Mouse (Mus musculus): ENCODE results near the gene Gng8. TPM values are rescaled to one million over a fixed set of nuclear protein-coding genes. Genes with fewer than 3 reads are reported as not detected.

Gene Gng8
- 16.0 and 19.8 TPM in 2 replicates for polyA plus RNA-seq (2014; fragmentation: Nextera tagmentation; extraction: Ambion mirVana)

DNA sequence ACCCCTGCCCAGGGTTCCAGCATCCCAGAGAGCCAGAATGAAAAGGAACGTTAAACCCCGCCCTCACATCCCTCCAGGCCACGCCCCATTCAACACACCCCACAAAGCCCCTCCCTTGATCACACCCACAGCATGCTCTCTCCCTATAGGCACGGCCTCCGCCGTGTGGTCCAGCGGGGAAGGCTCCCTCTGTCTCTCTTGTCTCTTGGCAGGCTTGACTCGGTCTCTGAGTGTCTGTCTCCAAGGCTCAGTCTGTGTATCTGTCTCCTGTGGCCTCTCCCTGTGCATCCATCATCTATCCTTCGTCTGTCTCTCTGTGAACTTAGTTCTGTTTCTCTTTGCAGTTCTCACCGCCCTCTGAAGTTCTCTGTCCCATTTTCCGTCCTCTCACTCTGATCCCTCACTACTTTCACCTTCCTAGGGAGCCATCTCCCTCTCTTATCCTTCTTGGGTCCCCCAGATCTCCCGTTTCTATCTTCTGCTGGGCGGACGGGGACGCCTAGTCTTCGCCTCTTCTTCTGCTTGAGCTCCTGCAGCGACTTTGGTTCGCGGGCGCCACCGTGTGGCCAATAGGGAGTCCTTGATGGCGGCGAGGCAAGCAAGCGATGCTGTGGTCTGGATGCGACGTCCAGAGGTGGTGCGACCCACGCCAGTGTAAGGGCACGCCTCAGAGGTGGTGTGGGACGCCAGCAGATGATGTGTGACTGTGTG is at the start of gene Gng8:
Gng8 (plus strand) TSS at position 146 of the 711 bp plus-strand sequence.
- peaks cover 9% of the 10 kb centered on the region for H3K4me1 ChIP-seq (ENCODE audit: control insufficient read depth, insufficient read depth, low read length)
- H3K27me3 ChIP-seq (ENCODE audit: control insufficient read depth, insufficient read depth, low read length), result no peaks in the 10 kb centered on the region; the same call in 1 of the 2 replicates
- WGBS, result under 1% methylated on average over 30 of the region's 30 CpGs

DNA sequence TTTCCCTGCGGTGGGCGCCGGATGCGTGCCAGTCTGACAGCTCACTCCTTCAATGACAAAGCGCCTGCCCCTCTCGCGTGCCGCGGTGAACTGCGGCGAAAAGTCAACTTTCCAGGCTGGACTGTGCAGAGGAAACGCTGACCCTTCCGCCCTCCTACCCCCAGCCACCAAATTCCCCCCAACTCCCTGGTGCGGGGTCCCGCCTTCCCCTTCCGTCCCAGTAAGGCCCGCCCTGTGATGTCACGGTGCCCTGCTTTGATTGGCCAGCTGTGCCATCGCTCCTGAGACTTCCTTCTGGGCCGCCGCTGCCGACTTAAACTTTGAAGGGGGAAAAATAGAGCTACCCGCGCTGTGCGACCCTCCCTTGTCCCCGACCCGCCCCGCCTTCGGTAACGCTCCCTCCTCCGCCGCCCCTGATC is 48.9 kb upstream of the Gng8 start, which contains the start of gene Prkd2:
Prkd2 (plus strand) TSS at position 258 of the 419 bp plus-strand sequence.
- Histone ChIP-seq H3K4me1 (ENCODE audit: control insufficient read depth, insufficient read depth, low read length) (peaks cover 3% of the 10 kb centered on the region; the same call in 1 of the 2 replicates), H3K9me3 (replicated peaks; ENCODE audit: control insufficient read depth, low read length) (no peaks in the 10 kb centered on the region), H3K27ac (replicated peaks; ENCODE audit: low read depth, low read length) (peak within 1 kb of the TSS; percentile 65), H3K4me3 (ENCODE audit: low read depth, low read length) (peak within 1 kb of the TSS; percentile 49), H3K9ac (replicated peaks; ENCODE audit: low read length) (peak within 1 kb of the TSS; percentile 71), H3K27me3 (ENCODE audit: control insufficient read depth, insufficient read depth, low read length) (no peaks in the 10 kb centered on the region), H3K4me2 (ENCODE audit: low read depth, low read length) (peak within 1 kb of the TSS; percentile 93), H3K36me3 (replicated peaks; ENCODE audit: control insufficient read depth, insufficient read depth, low read depth, low read length) (peaks cover 5% of the 10 kb centered on the region)
- WGBS, result 0% methylated on average over 32 of the region's 32 CpGs
- peak; percentile 71 for ATAC-seq (replicated peaks; ENCODE audit: insufficient number of reproducible peaks, low FRiP score, low TSS enrichment, low read depth)
- DNase-seq (ENCODE audit: low spot score), result peak; percentile 92

More for the DNA sequence above, at the start of gene Gng8:
- Histone ChIP-seq H3K27ac (replicated peaks; ENCODE audit: low read depth, low read length) (peak within 1 kb of the TSS; percentile 87), H3K9ac (replicated peaks; ENCODE audit: low read length) (peak within 1 kb of the TSS; percentile 56), H3K4me2 (ENCODE audit: low read depth, low read length) (peak within 1 kb of the TSS; percentile 68), H3K4me3 (ENCODE audit: low read depth, low read length) (peak within 1 kb of the TSS; percentile 33), H3K36me3 (replicated peaks; ENCODE audit: control insufficient read depth, insufficient read depth, low read depth, low read length) (no peaks in the 10 kb centered on the region; the same call in none of the 2 replicates), H3K9me3 (replicated peaks; ENCODE audit: control insufficient read depth, low read length) (no peaks in the 10 kb centered on the region)
- peak; percentile 74 for ATAC-seq (replicated peaks; ENCODE audit: insufficient number of reproducible peaks, low FRiP score, low TSS enrichment, low read depth)
- peak; percentile 91 for DNase-seq (ENCODE audit: low spot score)

DNA sequence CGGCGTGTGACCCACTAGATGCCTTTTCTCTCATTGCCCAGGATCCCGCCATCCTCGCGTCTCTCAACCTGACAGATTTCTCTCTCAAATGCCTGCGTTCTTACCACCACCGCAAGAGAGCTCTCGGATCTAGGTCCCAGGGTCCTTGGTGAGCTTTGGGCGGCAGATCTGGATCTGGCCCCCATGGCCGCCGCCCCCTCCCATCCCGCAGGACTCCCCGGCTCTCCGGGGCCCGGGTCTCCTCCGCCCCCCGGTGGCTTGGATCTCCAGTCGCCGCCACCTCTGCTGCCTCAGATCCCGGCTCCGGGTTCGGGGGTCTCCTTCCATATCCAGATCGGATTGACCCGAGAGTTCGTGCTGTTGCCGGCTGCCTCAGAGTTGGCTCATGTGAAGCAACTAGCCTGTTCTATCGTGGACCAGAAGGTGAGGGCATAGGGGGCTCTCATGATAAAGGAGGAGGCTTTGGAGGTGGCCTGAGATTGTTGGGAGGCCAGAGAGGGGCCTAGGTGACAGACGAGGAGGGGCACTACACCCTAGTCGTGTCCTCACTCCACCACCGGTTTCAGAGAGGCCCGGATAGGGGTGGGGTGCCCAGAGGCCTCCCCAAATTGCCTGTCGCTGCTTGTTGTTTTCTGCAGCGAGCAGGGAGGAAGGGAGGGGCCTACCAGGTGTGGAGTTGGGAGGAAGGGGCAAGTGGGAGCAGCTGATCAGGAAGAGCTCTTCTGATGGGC is 48.0 kb upstream of the Gng8 start:
- WGBS, result 1% methylated on average over 32 of the region's 33 CpGs
- peaks cover 3% of the 10 kb centered on the region; the same call in 1 of the 2 replicates for H3K4me1 ChIP-seq (ENCODE audit: control insufficient read depth, insufficient read depth, low read length)
- H3K9me3 ChIP-seq (replicated peaks; ENCODE audit: control insufficient read depth, low read length), result no peaks in the 10 kb centered on the region
- no peak overlapping the region; the same call in 1 of the 2 replicates for H3K27ac ChIP-seq (replicated peaks; ENCODE audit: low read depth, low read length)
- H3K4me2 ChIP-seq (ENCODE audit: low read depth, low read length), result peak overlapping the region; percentile 93
- H3K36me3 ChIP-seq (replicated peaks; ENCODE audit: control insufficient read depth, insufficient read depth, low read depth, low read length), result no peaks in the 10 kb centered on the region; the same call in none of the 2 replicates
- no peaks in the 10 kb centered on the region for H3K27me3 ChIP-seq (ENCODE audit: control insufficient read depth, insufficient read depth, low read length)
- H3K9ac ChIP-seq (replicated peaks; ENCODE audit: low read length), result peak overlapping the region; percentile 71
- ATAC-seq (replicated peaks; ENCODE audit: insufficient number of reproducible peaks, low FRiP score, low TSS enrichment, low read depth), result no peak
- DNase-seq (ENCODE audit: low spot score), result peak; percentile 24
- H3K4me3 ChIP-seq (ENCODE audit: low read depth, low read length), result peak overlapping the region; percentile 49

DNA sequence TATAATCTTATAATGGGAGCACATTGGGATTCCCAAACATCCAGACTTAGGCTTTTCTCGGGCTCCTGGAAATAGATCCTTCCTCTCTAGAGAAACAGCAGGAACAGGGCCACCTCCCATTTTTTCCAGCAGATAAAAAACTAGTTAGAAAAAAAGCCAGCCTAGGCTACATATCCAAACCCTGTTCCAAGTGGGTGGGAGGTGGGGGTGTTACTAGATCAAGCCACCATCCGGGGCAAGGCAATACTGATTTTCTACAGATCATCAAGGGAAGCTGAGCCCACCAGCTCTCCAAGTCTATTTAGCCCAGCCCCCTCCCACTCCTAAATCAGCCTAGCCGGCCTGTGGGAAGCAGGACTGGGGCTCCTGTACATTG is 46.9 kb upstream of the Gng8 start:
- peak overlapping the region; percentile 39; the same call in 1 of the 2 replicates for H3K9ac ChIP-seq (replicated peaks; ENCODE audit: low read length)
- H3K4me1 ChIP-seq (ENCODE audit: control insufficient read depth, insufficient read depth, low read length), result peaks cover 3% of the 10 kb centered on the region; the same call in 1 of the 2 replicates
- H3K4me2 ChIP-seq (ENCODE audit: low read depth, low read length), result peak overlapping the region; percentile 21
- no peaks in the 10 kb centered on the region for H3K9me3 ChIP-seq (replicated peaks; ENCODE audit: control insufficient read depth, low read length)
- H3K4me3 ChIP-seq (ENCODE audit: low read depth, low read length), result no peak overlapping the region
- no peak overlapping the region for H3K27ac ChIP-seq (replicated peaks; ENCODE audit: low read depth, low read length)
- no peaks in the 10 kb centered on the region for H3K27me3 ChIP-seq (ENCODE audit: control insufficient read depth, insufficient read depth, low read length)
- H3K36me3 ChIP-seq (replicated peaks; ENCODE audit: control insufficient read depth, insufficient read depth, low read depth, low read length), result no peaks in the 10 kb centered on the region; the same call in none of the 2 replicates
- 64% methylated on average over 3 of the region's 3 CpGs for WGBS
- no peak for ATAC-seq (replicated peaks; ENCODE audit: insufficient number of reproducible peaks, low FRiP score, low TSS enrichment, low read depth)
- no peak for DNase-seq (ENCODE audit: low spot score)

DNA sequence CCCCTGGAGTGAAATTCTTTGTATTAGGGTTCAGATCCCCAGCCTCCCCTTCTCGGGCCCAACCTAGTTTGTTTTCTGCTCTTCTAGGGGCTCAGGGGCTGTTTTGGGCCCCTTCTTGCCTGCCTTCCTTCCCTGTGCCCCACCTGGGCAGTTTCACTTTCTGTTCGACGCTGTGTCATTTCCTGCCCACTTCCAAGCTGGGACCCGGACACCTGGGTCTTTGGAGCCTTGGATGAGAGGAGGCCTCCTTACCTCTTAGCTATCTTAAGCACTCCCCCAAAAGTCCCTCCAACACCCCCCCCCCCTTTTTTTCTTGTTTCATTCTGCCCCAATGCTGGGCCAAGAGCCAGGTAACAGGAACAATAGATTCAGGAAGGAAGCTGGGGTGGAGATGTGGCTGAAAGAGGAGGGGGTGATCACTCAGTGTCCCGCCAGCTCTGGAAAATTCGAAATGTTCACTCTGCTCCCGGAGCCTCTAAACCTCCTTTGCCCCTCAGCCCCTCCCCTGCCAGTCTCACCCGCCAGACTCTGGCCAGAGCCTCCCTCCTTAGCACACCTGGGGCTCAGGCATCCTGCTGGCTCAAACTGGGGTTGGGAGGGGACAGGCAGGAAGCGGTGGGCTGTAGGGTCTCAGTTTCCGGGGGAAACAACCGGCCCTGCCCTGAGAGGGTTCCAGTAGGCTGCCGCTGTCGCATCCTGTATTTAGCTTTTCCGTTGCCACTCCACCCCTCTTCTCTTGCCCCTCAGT is 46.3 kb upstream of the Gng8 start:
- WGBS, result 32% methylated on average over 14 of the region's 14 CpGs
- peak overlapping the region; percentile 32 for H3K4me2 ChIP-seq (ENCODE audit: low read depth, low read length)
- H3K4me3 ChIP-seq (ENCODE audit: low read depth, low read length), result no peak overlapping the region
- H3K4me1 ChIP-seq (ENCODE audit: control insufficient read depth, insufficient read depth, low read length), result peaks cover 3% of the 10 kb centered on the region; the same call in 1 of the 2 replicates
- DNase-seq (ENCODE audit: low spot score), result no peak
- H3K9me3 ChIP-seq (replicated peaks; ENCODE audit: control insufficient read depth, low read length), result no peaks in the 10 kb centered on the region
- H3K9ac ChIP-seq (replicated peaks; ENCODE audit: low read length), result peak overlapping the region; percentile 39; the same call in 1 of the 2 replicates
- H3K36me3 ChIP-seq (replicated peaks; ENCODE audit: control insufficient read depth, insufficient read depth, low read depth, low read length), result no peaks in the 10 kb centered on the region; the same call in 1 of the 2 replicates
- ATAC-seq (replicated peaks; ENCODE audit: insufficient number of reproducible peaks, low FRiP score, low TSS enrichment, low read depth), result no peak
- no peaks in the 10 kb centered on the region for H3K27me3 ChIP-seq (ENCODE audit: control insufficient read depth, insufficient read depth, low read length)
- no peak overlapping the region for H3K27ac ChIP-seq (replicated peaks; ENCODE audit: low read depth, low read length)

DNA sequence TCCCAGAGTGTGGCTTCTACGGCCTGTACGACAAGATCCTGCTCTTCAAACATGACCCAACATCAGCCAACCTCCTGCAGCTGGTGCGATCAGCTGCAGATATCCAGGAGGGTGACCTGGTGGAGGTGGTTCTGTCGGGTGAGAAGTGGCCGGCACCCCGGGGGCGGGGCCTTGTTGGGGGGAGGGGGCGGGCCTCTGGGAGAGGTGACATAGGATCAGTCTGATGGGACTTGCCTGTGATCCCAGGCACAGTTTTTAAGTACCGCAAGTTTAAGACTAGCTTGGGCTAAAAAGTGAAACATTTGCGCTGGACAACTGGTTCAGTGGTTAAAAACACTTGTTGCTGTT is 45.8 kb upstream of the Gng8 start:
- ATAC-seq (replicated peaks; ENCODE audit: insufficient number of reproducible peaks, low FRiP score, low TSS enrichment, low read depth) (no peak), DNase-seq (ENCODE audit: low spot score) (no peak)
- H3K36me3 ChIP-seq (replicated peaks; ENCODE audit: control insufficient read depth, insufficient read depth, low read depth, low read length), result no peaks in the 10 kb centered on the region
- H3K27ac ChIP-seq (replicated peaks; ENCODE audit: low read depth, low read length), result no peak overlapping the region
- peaks cover 3% of the 10 kb centered on the region; the same call in 1 of the 2 replicates for H3K4me1 ChIP-seq (ENCODE audit: control insufficient read depth, insufficient read depth, low read length)
- no peaks in the 10 kb centered on the region for H3K9me3 ChIP-seq (replicated peaks; ENCODE audit: control insufficient read depth, low read length)
- no peak overlapping the region; the same call in 1 of the 2 replicates for H3K9ac ChIP-seq (replicated peaks; ENCODE audit: low read length)
- no peaks in the 10 kb centered on the region for H3K27me3 ChIP-seq (ENCODE audit: control insufficient read depth, insufficient read depth, low read length)
- peak overlapping the region; percentile 32 for H3K4me2 ChIP-seq (ENCODE audit: low read depth, low read length)
- 34% methylated on average over 10 of the region's 10 CpGs for WGBS
- no peak overlapping the region for H3K4me3 ChIP-seq (ENCODE audit: low read depth, low read length)

DNA sequence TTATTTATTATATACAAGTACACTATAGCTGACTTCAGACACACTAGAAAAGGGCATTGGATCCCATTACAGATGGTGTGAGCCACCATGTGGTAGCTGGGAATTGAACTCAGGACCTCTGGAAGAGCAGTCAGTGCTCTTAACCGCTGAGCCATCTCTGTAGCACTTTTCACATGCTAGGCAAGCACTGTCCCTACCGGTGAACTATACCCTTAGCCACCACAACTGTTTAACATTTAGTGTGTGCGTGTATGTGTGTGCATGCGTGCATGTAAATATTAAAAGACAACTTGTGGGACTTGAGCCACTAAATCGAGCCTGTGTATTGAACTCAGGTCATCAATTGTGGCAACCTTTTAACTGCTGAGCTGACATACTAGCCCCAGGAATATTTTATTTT is 44.8 kb upstream of the Gng8 start:
- H3K4me1 ChIP-seq (ENCODE audit: control insufficient read depth, insufficient read depth, low read length), result peaks cover 3% of the 10 kb centered on the region; the same call in 1 of the 2 replicates
- no peak overlapping the region for H3K27ac ChIP-seq (replicated peaks; ENCODE audit: low read depth, low read length)
- ATAC-seq (replicated peaks; ENCODE audit: insufficient number of reproducible peaks, low FRiP score, low TSS enrichment, low read depth) (no peak), DNase-seq (ENCODE audit: low spot score) (no peak)
- WGBS, result 94% methylated on average over 5 of the region's 5 CpGs
- no peak overlapping the region for H3K4me3 ChIP-seq (ENCODE audit: low read depth, low read length)
- H3K9ac ChIP-seq (replicated peaks; ENCODE audit: low read length), result no peak overlapping the region
- no peaks in the 10 kb centered on the region for H3K9me3 ChIP-seq (replicated peaks; ENCODE audit: control insufficient read depth, low read length)
- no peak overlapping the region for H3K4me2 ChIP-seq (ENCODE audit: low read depth, low read length)
- no peaks in the 10 kb centered on the region for H3K27me3 ChIP-seq (ENCODE audit: control insufficient read depth, insufficient read depth, low read length)
- H3K36me3 ChIP-seq (replicated peaks; ENCODE audit: control insufficient read depth, insufficient read depth, low read depth, low read length), result no peaks in the 10 kb centered on the region
